Mouse (Mus musculus) adrenal gland, adult 8-10 months (tissue): ENCODE results near the gene Prr36. TPM values are rescaled to one million over a fixed set of nuclear protein-coding genes. Genes with fewer than 3 reads are reported as not detected.

Experiments
- DNase-seq: peaks from one replicate; pipeline ENCODE4 v3.0.0; 2022
- total RNA-seq, 4 experiments: library from RNA; stranded (reverse); gene quantifications; 2 replicates each; pipeline ENCODE4 v1.2.4; 2022

Prr36 gene
- total RNA-seq, 4 experiments from 2014 or later, result 5.8 to 12.8 (median 9.8) TPM

DNA sequence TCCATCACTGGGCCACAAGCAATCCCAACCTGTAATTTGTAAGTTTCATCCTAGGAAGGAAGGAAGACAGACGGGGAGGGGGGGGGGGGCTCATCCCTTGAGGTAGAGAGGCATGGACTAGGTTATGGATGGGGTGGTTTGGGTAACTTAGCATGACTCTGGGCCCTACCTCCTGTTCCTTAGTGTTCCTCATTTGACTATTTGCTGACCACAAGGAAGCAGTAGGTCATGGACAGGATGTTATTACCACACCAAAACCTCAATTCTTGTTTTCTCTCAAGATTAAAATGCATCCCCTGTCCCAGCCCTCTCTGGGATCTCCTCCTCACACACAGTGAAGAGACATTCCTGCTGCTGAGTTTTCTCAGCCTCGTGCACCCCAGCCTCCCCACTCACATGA is 15.9 kb downstream of the Prr36 start:
- DNase-seq, result no peak

DNA sequence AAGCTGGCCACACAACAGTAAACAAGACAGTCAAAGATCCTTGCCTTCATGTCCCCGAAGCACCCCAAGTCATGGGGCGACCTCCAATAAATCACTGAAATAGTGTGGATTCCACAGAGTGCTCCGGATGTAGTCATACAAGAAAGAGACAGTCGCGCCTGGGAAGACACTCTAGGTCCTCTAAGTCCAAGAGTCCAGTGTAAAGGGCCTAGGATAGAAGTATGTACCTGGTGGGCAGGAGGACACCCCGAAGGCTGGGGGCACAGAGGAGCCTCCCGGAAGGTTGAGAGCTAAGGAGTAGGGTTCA is 23.7 kb downstream of the Prr36 start:
- no peak for DNase-seq

DNA sequence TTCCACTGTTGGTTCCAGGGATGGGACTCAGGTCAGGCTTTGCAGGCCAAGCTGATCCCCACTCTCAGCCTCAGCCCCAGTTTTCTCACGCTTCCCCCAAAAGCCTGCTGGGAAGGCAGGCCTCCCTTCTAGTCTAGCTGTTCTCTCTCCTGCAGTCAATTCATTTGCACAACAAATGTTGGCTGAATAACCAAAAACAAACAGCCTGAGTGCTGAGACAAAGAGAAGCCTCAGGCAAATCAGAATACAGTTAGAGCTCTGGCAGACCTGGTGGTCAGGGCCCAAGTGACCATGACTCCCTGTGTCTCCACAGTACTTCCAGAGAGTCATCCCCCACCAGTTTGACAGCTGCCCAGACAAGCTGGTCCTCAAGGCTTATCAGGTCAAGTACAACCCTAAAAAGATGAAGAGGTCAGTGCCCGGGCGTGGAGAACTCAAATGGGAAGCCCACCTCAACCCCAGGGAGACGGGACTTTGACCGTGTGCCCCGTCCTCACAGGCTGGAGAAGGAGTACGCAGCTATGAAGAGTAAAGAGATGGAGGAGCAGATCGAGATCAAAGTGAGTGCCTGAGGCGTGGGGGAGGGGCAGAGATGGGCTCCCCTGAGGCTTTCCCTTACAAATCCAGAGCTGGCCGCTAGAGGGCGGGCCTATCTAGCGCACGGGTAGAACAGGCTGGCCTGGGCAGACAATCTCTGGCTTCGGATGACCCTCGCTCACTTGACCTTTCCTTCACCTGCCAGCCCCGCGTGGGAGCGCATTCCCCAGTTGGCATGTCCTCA is 24.3 kb downstream of the Prr36 start:
- DNase-seq, result peak; percentile 79

DNA sequence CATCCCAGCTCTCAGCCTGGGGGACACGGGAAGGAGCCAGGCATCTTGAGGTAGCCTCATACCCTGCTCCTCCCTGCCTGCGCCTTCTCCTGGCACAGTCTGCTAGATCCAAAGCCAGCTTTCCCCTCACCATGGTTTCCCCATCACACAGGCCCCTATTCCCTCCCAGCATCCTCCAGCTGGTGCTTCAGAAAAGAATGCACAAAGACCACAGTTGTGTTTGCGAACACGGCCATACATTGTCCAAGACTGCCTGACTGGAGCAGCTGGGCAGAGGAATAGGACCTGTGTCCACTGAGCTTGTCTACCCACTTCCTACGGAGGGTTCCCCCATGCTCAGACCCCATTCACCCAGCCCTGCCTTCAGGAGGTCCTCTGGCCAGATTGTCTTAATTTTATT is 25.0 kb downstream of the Prr36 start:
- no peak for DNase-seq

DNA sequence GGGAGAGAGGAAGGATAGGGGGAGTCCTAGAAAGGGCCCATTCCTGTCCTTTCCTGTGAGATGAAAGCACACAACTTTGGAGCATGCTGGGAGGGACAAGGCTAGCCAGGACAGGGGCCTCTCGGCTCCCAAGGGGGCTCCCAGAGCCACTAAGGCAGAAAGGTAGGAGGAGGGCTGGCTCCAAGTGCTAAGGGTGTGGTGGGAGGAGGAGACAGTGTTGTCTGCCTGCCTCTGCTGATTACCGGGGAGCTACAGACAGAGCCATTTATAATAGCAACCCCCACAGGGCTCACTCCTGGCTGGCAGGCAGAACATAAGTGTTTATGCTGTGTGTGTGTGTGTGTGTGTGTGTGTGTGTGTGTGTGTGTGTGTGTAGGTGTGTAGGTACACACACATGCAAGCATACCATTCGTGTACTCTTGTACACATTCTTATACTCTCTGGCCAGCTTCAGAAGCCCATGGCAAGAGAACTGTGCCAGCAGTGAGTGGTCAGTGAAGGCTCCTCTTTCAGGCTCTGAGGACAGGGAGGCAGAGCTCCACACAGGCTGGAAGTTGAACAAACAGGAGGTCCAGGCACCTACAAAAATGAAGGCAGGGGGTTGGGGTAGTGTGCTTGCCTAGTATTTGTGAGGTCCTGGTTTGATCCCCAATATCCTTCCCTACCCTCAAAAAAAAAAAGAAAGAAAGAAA is 28.1 kb downstream of the Prr36 start:
- DNase-seq, result no peak

DNA sequence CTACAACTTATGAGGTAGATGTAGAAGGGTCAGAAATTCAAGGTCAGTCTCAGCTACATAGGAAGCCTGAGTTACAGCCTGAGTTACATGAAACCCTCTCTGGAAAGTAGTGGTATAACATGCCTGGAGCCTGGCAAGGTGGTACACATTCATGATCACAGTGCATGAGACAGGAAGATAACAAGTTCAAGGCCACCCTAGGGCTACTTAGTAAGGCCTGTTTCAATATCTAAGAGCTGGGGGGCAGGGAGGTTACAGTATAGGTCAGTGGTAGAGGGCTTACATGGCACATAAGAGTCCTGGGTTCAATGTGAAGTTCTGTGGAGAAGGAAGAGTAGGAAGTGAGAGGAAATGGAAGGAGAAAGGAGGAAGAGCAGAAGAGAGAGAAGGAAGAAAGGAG is 28.7 kb downstream of the Prr36 start:
- no peak for DNase-seq

DNA sequence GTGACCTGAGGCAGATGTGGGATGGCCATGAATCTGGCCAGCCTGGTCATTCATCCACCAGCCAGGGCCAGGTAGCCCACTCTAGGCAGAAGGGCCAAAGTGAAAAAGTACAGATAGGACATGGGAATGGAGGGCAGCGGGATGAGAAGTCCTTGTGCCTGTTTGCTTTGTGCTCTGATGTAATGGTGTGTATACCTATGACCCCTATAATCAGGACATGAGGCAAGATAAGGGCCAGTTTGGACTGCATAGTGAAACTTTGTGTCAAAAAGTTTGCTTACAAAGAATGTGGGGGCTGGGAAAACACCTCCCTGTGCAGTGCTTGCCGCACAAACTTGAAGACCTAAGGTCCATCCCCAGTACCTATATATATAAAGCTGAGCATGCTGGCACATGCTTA is 31.1 kb downstream of the Prr36 start:
- DNase-seq, result no peak

DNA sequence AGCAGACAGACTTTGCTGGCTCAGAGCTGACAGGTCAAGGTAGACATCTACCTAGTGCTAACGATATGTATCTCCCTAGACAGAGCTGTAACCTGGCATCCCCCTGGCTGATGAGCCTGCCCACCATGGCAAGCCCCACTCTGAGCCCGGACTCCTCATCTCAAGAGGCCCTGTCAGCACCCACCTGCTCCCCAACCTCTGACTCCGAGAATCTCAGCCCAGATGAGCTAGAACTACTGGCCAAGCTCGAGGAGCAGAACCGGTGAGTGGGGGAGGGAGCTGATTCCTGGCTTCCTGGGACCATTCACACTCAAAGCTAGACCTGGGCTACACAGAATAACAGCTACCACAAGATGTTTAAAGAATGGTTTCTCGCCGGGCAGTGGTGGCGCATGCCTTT is 33.9 kb downstream of the Prr36 start:
- DNase-seq, result no peak

DNA sequence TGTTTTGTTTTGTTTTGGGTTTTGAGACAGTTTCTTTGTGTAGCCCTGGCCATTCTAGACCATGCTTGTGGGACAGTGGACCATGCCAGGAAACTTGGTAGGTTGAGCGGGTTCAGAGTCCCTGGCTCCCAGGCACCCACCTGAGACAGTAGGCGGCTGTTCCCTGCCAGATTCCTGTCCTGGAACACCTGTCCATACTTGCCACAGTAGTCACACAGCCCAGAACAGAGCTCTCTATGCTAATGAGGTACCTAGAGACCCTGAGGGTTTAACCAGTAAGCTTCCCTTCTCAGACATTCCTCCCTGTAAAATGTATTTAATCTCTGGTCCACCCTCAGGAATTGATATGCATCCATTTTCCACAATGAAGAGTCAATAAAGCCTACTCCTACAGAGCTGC is 43.2 kb downstream of the Prr36 start:
- no peak for DNase-seq

DNA sequence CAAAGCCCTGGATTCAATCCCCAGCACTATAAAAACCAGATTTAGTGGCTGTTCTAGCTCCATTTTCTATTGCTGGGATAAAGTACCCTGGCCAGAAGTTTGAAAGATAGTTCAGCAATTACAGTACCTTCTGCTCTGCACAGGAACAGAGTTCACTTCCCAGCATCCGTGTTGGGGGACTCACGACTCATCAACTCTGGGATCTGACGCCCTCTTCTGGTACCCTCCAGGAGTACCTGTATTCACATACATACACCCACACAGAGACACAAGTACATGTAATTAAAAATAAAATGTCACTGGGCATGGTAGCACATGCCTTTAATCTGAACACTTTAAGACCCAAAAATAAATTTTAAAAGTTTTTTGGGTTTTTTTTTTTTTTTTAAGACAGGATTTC is 44.8 kb downstream of the Prr36 start:
- no peak for DNase-seq

DNA sequence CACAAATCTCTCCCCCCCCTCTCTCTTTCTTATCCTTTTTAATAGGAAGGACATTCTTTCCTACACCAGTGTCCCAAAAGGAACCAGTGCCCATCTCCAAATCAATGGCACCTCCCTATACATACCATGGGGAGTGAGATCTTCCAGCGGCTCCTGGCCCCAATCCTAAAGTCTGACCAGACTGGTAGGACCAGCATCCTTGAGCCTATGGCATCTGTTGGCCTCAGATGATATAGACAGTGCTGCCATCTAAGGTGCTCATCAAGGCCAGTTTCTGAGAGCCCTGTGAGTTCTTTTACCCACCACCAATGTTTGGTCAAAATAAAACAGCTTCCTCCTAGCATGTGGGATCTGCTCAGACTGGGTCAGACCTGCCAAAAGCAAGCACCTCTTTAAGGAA is 49.3 kb downstream of the Prr36 start:
- DNase-seq, result no peak

DNA sequence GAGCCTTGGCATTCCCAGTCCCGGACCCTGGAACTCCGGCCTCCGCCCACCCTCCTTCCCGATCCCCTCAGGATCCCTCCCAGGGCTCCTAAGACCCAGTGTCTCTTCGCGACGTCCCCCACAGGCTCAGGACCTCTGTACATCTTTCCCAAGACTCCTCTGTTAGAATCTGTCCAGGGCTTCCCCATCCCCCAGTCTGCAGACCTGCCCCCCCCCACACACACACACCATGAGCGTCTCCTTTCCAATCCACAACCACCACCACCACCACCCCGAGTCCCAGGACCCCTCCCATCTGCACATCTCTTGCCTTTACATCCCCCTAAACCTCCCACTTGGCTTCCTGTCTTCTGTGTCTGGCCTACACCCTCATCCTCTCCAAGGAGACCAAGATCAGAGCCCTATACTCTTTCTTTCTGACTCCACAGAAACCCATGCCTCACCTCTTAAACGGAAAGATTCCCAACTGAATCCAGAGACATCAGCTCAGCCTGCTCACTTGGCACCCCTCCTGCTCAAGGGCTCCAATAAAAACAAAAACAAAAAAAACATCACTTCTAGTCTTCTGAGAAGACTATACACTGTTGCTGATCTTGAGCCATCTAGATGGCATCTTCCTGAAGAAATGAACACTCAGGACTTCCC is 50.3 kb downstream of the Prr36 start:
- no peak for DNase-seq

DNA sequence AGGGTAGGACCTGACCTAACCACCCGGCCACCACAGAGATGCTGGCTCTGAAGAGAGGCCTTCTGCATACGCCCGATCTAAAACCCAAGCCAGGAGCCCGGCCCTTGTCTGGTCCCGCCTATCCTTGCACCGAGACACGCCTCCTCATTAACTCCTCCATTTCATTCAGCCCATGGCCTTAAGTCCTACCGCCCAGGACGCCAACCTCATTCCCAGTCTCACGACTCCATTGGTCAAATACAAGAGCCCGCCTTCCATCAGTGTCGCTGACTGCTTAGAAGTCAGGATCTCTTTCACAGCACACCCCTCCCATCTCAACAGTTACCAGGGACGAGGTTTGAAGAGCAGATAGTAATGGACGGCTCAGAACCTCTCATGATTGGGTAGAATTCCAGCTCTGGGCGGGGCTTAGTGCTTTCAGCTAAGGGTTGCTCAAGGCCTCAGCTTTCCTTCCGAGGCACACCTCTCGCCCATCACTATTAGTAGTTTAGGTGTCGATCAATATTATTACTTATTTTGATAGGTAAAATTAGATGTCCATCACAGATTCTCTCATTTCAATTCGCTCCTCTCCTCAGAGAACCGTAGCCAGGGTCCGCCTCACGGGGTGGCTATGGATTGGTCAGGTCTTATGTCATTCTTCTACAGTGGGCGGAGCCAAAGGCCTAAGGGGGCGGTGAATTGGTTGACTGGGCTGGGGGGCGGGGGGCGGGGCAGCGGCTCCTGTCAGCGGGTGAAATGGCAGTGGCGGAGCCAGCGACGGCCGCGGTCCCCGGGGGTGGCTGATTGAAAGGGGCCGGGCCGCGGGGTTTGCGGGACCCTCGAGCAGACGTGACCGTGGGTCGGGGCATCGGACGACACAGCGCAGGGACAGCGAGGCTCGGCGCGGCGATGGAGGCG is 51.2 kb downstream of the Prr36 start, which contains the start of gene Evi5l:
Gene Evi5l, plus strand, starts transcription at position 716 of the 900 bp plus-strand sequence.
- peak; percentile 99 for DNase-seq

DNA sequence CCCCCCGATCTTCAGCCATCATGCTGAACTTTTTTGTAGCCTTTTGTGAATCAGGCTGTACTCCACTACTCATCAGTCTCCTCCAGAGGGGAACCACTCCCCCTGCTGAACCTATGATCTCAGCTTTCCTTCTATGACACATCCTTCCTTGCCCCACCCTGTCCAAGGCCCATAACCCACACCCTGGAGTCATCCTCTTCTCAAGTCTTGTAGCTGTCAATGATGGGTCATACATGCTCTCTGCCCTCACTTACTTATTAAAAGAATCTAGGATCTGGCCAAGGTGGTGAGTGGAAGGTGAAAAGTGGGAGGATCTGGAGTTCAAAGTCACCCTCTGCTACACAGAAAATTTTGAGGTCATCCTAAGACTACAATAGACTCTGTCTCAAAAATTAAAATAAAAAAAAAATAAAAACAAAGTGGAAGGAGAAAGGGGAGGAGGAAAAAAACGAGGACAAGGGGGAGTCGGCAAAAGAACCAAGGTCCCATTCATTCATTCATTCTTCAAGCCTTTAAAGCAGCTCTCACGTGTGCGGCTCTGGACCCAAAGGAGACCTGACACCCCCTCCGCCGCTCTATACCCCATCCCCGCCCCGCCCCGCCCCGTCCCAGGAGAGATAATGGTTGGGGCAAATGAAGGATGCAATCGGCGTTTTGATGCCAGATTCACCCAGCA is 51.9 kb downstream of the Prr36 start:
- DNase-seq, result peak; percentile 26

DNA sequence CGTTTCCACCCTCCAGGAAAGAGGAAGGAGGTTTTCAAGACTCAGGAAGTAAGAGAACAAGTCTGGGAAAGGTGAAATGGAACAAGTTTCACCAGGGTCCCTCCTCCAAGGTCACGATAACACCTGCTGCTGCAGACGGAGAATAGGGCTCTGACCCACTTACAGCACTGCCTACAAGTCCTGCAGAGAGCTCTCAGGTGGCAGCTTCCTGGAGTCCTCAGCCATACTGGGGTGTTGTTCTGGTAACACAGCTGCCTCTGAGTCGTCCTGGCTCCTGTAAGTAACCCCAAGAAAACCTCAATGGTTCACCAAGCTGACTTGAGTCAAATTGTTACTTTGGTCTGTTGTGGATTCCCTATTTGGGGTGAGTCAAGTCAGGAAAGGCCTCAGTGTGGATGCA is 54.5 kb downstream of the Prr36 start:
- DNase-seq, result no peak

Other genes starting within 250 kb of the Prr36 start
- 1 to 10 TPM; 1.2 to 4.3 (median 2.1) TPM for gene Cd209f, start 111.6 kb downstream of the Prr36 start, total RNA-seq
- gene Cd209g, start 83.4 kb downstream of the Prr36 start, total RNA-seq, result 1 to 10 TPM in 1 of 4 experiments, under 1 TPM in 3; 0.35 to 1.2 (median 0.67) TPM
- gene Evi5l, start 50.9 kb downstream of the Prr36 start, total RNA-seq, result 10 to 100 TPM; 40.0 to 81.6 (median 54.5) TPM
- gene Lrrc8e, start 9.4 kb upstream of the Prr36 start, total RNA-seq, result 10 to 100 TPM; 27.4 to 59.1 (median 32.8) TPM
- gene Map2k7, start 21.3 kb upstream of the Prr36 start, total RNA-seq, result 100 to 1,000 TPM in 3 of 4 experiments, 10 to 100 TPM in 1; 90.9 to 127 (median 124) TPM
- 1 to 10 TPM; 1.0 to 7.5 (median 3.6) TPM for gene Gm49320, start 21.4 kb upstream of the Prr36 start, total RNA-seq
- gene Tgfbr3l, start 30.8 kb upstream of the Prr36 start, total RNA-seq, result 10 to 100 TPM in 3 of 4 experiments, 1 to 10 TPM in 1; 8.9 to 50.3 (median 28.2) TPM
- gene Snapc2, start 35.6 kb upstream of the Prr36 start, total RNA-seq, result 10 to 100 TPM; 32.5 to 39.9 (median 35.6) TPM
- gene Ctxn1, start 41.8 kb upstream of the Prr36 start, total RNA-seq, result 10 to 100 TPM in 2 of 4 experiments, 1 to 10 TPM in 2; 6.9 to 13.5 (median 11.0) TPM
- gene Timm44, start 58.5 kb upstream of the Prr36 start, total RNA-seq, result 100 to 1,000 TPM in 2 of 4 experiments, 10 to 100 TPM in 2; 89.7 to 126 (median 102) TPM
- gene Ccl25, start 107.8 kb upstream of the Prr36 start, total RNA-seq, result 10 to 100 TPM; 16.2 to 23.5 (median 16.9) TPM
- 100 to 1,000 TPM in 1 of 4 experiments, 10 to 100 TPM in 3; 77.7 to 108 (median 85.4) TPM for gene Elavl1, start 108.0 kb upstream of the Prr36 start, total RNA-seq